Mouse (Mus musculus): ENCODE data around the gene Tmem88. TPM values are rescaled to one million over a fixed set of nuclear protein-coding genes. Genes with fewer than 3 reads are reported as not detected.

Tmem88 gene
- polyA plus RNA-seq, 1 experiment = 25.4 TPM

GRCm38 (mm10) chr11:69388680-69389079 is 9.4 kb downstream of the Tmem88 start:
- H3K27me3 ChIP-seq (replicated peaks; ENCODE audit: control insufficient read depth, insufficient read depth, low read length) = no peaks in the 10 kb centered on the region

GRCm38 (mm10) chr11:69386758-69387157 is 11.3 kb downstream of the Tmem88 start:
- WGBS = 77% methylated on average over 7 of the region's 7 CpGs
- H3K36me3 ChIP-seq (ENCODE audit: control insufficient read depth, insufficient read depth, low read length) = no peaks in the 10 kb centered on the region
- TF ChIP-seq CTCF (conservative IDR thresholded peaks at IDR 0.05; ENCODE audit: insufficient read depth, insufficient read length, low read depth, low read length) (no peak), POLR2A (IDR thresholded peaks at IDR 0.05; ENCODE audit: low read depth, low read length) (no peak)

More at GRCm38 (mm10) chr11:69388680-69389079, 9.4 kb downstream of the Tmem88 start:
- Histone ChIP-seq H3K4me1 (ENCODE audit: control insufficient read depth, insufficient read depth, low read length) (peaks cover 20% of the 10 kb centered on the region; the same call in 1 of the 2 replicates), H3K4me3 (ENCODE audit: insufficient read depth, low read depth, low read length) (no peak overlapping the region), H3K36me3 (ENCODE audit: control insufficient read depth, insufficient read depth, low read length) (no peaks in the 10 kb centered on the region), H3K27ac (ENCODE audit: insufficient read depth, low read depth, low read length) (no peak overlapping the region)
- DNase-seq = no peak
- TF ChIP-seq CTCF (conservative IDR thresholded peaks at IDR 0.05; ENCODE audit: insufficient read depth, insufficient read length, low read depth, low read length) (no peak), POLR2A (IDR thresholded peaks at IDR 0.05; ENCODE audit: low read depth, low read length) (no peak)
- WGBS = 95% methylated on average over 4 of the region's 4 CpGs

GRCm38 (mm10) chr11:69384979-69385378 is 13.1 kb downstream of the Tmem88 start:
- no peak for TF ChIP-seq CTCF (conservative IDR thresholded peaks at IDR 0.05; ENCODE audit: insufficient read depth, insufficient read length, low read depth, low read length)
- TF ChIP-seq POLR2A (IDR thresholded peaks at IDR 0.05; ENCODE audit: low read depth, low read length) = no peak
- H3K27ac ChIP-seq (ENCODE audit: insufficient read depth, low read depth, low read length) = peak overlapping the region; percentile 34; the same call in 1 of the 2 replicates

More at GRCm38 (mm10) chr11:69386758-69387157, 11.3 kb downstream of the Tmem88 start:
- no peak overlapping the region for H3K27ac ChIP-seq (ENCODE audit: insufficient read depth, low read depth, low read length)
- no peak overlapping the region for H3K4me3 ChIP-seq (ENCODE audit: insufficient read depth, low read depth, low read length)
- DNase-seq = no peak
- no peaks in the 10 kb centered on the region for H3K27me3 ChIP-seq (replicated peaks; ENCODE audit: control insufficient read depth, insufficient read depth, low read length)
- H3K4me1 ChIP-seq (ENCODE audit: control insufficient read depth, insufficient read depth, low read length) = peaks cover 31% of the 10 kb centered on the region; the same call in 1 of the 2 replicates

GRCm38 (mm10) chr11:69382478-69383105 is 15.4 kb downstream of the Tmem88 start:
- Histone ChIP-seq H3K36me3 (ENCODE audit: control insufficient read depth, insufficient read depth, low read length) (no peaks in the 10 kb centered on the region), H3K4me3 (ENCODE audit: insufficient read depth, low read depth, low read length) (no peak overlapping the region), H3K27ac (ENCODE audit: insufficient read depth, low read depth, low read length) (no peak overlapping the region; the same call in 1 of the 2 replicates), H3K4me1 (ENCODE audit: control insufficient read depth, insufficient read depth, low read length) (peaks cover 31% of the 10 kb centered on the region; the same call in 1 of the 2 replicates), H3K27me3 (replicated peaks; ENCODE audit: control insufficient read depth, insufficient read depth, low read length) (no peaks in the 10 kb centered on the region)
- WGBS = 44% methylated on average over 10 of the region's 10 CpGs
- no peak for DNase-seq
- TF ChIP-seq POLR2A (IDR thresholded peaks at IDR 0.05; ENCODE audit: low read depth, low read length) (no peak), CTCF (conservative IDR thresholded peaks at IDR 0.05; ENCODE audit: insufficient read depth, insufficient read length, low read depth, low read length) (no peak)

More at GRCm38 (mm10) chr11:69384979-69385378, 13.1 kb downstream of the Tmem88 start:
- Histone ChIP-seq H3K4me1 (ENCODE audit: control insufficient read depth, insufficient read depth, low read length) (peaks cover 36% of the 10 kb centered on the region; the same call in 1 of the 2 replicates), H3K36me3 (ENCODE audit: control insufficient read depth, insufficient read depth, low read length) (no peaks in the 10 kb centered on the region), H3K27me3 (replicated peaks; ENCODE audit: control insufficient read depth, insufficient read depth, low read length) (no peaks in the 10 kb centered on the region), H3K4me3 (ENCODE audit: insufficient read depth, low read depth, low read length) (no peak overlapping the region)
- peak; percentile 94 for DNase-seq
- WGBS = 52% methylated on average over 6 of the region's 6 CpGs

GRCm38 (mm10) chr11:69381356-69381755 is 16.7 kb downstream of the Tmem88 start:
- Histone ChIP-seq H3K36me3 (ENCODE audit: control insufficient read depth, insufficient read depth, low read length) (no peaks in the 10 kb centered on the region), H3K27ac (ENCODE audit: insufficient read depth, low read depth, low read length) (no peak overlapping the region), H3K27me3 (replicated peaks; ENCODE audit: control insufficient read depth, insufficient read depth, low read length) (no peaks in the 10 kb centered on the region), H3K4me1 (ENCODE audit: control insufficient read depth, insufficient read depth, low read length) (peaks cover 34% of the 10 kb centered on the region; the same call in 1 of the 2 replicates), H3K4me3 (ENCODE audit: insufficient read depth, low read depth, low read length) (no peak overlapping the region)
- peak; percentile 60 for DNase-seq
- 75% methylated on average over 6 of the region's 6 CpGs for WGBS
- TF ChIP-seq POLR2A (IDR thresholded peaks at IDR 0.05; ENCODE audit: low read depth, low read length) = no peak
- TF ChIP-seq CTCF (conservative IDR thresholded peaks at IDR 0.05; ENCODE audit: insufficient read depth, insufficient read length, low read depth, low read length) = no peak

- Histone ChIP-seq H3K4me1 (ENCODE audit: control insufficient read depth, insufficient read depth, low read length) (peaks cover 25% of the 10 kb centered on the region; the same call in 1 of the 2 replicates), H3K4me3 (ENCODE audit: insufficient read depth, low read depth, low read length) (no peak overlapping the region), H3K27ac (ENCODE audit: insufficient read depth, low read depth, low read length) (no peak overlapping the region), H3K36me3 (ENCODE audit: control insufficient read depth, insufficient read depth, low read length) (no peaks in the 10 kb centered on the region), H3K27me3 (replicated peaks; ENCODE audit: control insufficient read depth, insufficient read depth, low read length) (no peaks in the 10 kb centered on the region)
- no peak for TF ChIP-seq POLR2A (IDR thresholded peaks at IDR 0.05; ENCODE audit: low read depth, low read length)
- no peak for TF ChIP-seq CTCF (conservative IDR thresholded peaks at IDR 0.05; ENCODE audit: insufficient read depth, insufficient read length, low read depth, low read length)
- no peak for DNase-seq
- 70% methylated on average over 3 of the region's 3 CpGs for WGBS
These were observed 18.4 kb downstream of the Tmem88 start for GRCm38 (mm10) chr11:69379600-69379999.

GRCm38 (mm10) chr11:69377766-69378165 is 20.3 kb downstream of the Tmem88 start:
- no peaks in the 10 kb centered on the region for H3K36me3 ChIP-seq (ENCODE audit: control insufficient read depth, insufficient read depth, low read length)
- TF ChIP-seq CTCF (conservative IDR thresholded peaks at IDR 0.05; ENCODE audit: insufficient read depth, insufficient read length, low read depth, low read length) (no peak), POLR2A (IDR thresholded peaks at IDR 0.05; ENCODE audit: low read depth, low read length) (no peak)
- peak; percentile 90 for DNase-seq
- H3K4me3 ChIP-seq (ENCODE audit: insufficient read depth, low read depth, low read length) = no peak overlapping the region
- H3K4me1 ChIP-seq (ENCODE audit: control insufficient read depth, insufficient read depth, low read length) = peaks cover 14% of the 10 kb centered on the region; the same call in 1 of the 2 replicates
- WGBS = 46% methylated on average over 3 of the region's 3 CpGs
- no peaks in the 10 kb centered on the region for H3K27me3 ChIP-seq (replicated peaks; ENCODE audit: control insufficient read depth, insufficient read depth, low read length)
- H3K27ac ChIP-seq (ENCODE audit: insufficient read depth, low read depth, low read length) = peak overlapping the region; percentile 84

Data from kidney, adult 2 months (tissue).